Mouse (Mus musculus): Measurements from ENCODE around the gene Tfap2e. TPM values are rescaled to one million over a fixed set of nuclear protein-coding genes. Genes with fewer than 3 reads are reported as not detected.

The Tfap2e gene
- total and polyA plus RNA-seq, 2 experiments from 2014 or later: 0.86 to 1.1 TPM

GRCm38 (mm10) chr4:126667075-126667474 lies 69.0 kb downstream of the Tfap2e start:
- WGBS: 79% methylated on average over 2 of the region's 2 CpGs
- Histone ChIP-seq H3K4me1 (ENCODE audit: insufficient read depth) (no peaks in the 10 kb centered on the region), H3K4me3 (ENCODE audit: low read depth, low read length) (no peak overlapping the region), H3K4me2 (ENCODE audit: low read depth) (no peak overlapping the region), H3K27me3 (ENCODE audit: insufficient read depth, low read length) (no peaks in the 10 kb centered on the region), H3K9ac (no peak overlapping the region), H3K9me3 (ENCODE audit: low read length) (no peaks in the 10 kb centered on the region), H3K27ac (ENCODE audit: low read depth, low read length) (no peak overlapping the region), H3K36me3 (ENCODE audit: insufficient read depth) (no peaks in the 10 kb centered on the region)
- DNase-seq (no peak), ATAC-seq (no peak)
- no peak for TF ChIP-seq CTCF (IDR thresholded peaks at IDR 0.05; ENCODE audit: low read depth)

Other genes starting within 250 kb of the Tfap2e start
- gene Ago4, start 202.8 kb downstream of the Tfap2e start, total RNA-seq (2014; rRNA removed): 10.1 and 11.6 TPM in 2 replicates
- gene Ago4, start 202.8 kb downstream of the Tfap2e start, polyA plus RNA-seq (2015; fragmentation: Nextera tagmentation; extraction: Ambion mirVana): 2.3 and 3.1 TPM in 2 replicates
- gene Clspn, start 179.3 kb downstream of the Tfap2e start, total RNA-seq (2014; rRNA removed): 3.5 and 4.2 TPM in 2 replicates
- 2.3 and 3.0 TPM in 2 replicates for gene Clspn, start 179.3 kb downstream of the Tfap2e start, polyA plus RNA-seq (2015; fragmentation: Nextera tagmentation; extraction: Ambion mirVana)
- gene 5730409E04Rik, start 126.4 kb downstream of the Tfap2e start, total RNA-seq (2014; rRNA removed): 36.6 and 38.2 TPM in 2 replicates
- gene 5730409E04Rik, start 126.4 kb downstream of the Tfap2e start, polyA plus RNA-seq (2015; fragmentation: Nextera tagmentation; extraction: Ambion mirVana): 10.1 and 19.0 TPM in 2 replicates
- 185 and 187 TPM in 2 replicates for gene Psmb2, start 58.6 kb downstream of the Tfap2e start, total RNA-seq (2014; rRNA removed)
- gene Psmb2, start 58.6 kb downstream of the Tfap2e start, polyA plus RNA-seq (2015; fragmentation: Nextera tagmentation; extraction: Ambion mirVana): 497 and 510 TPM in 2 replicates
- gene Ncdn, start 17.2 kb upstream of the Tfap2e start, total RNA-seq (2014; rRNA removed): 308 and 339 TPM in 2 replicates
- 205 and 223 TPM in 2 replicates for gene Ncdn, start 17.2 kb upstream of the Tfap2e start, polyA plus RNA-seq (2015; fragmentation: Nextera tagmentation; extraction: Ambion mirVana)
- gene AU040320, start 17.3 kb upstream of the Tfap2e start, total RNA-seq (2014; rRNA removed): 33.4 and 35.7 TPM in 2 replicates
- gene AU040320, start 17.3 kb upstream of the Tfap2e start, polyA plus RNA-seq (2015; fragmentation: Nextera tagmentation; extraction: Ambion mirVana): 27.4 and 33.5 TPM in 2 replicates
- 61.7 and 68.7 TPM in 2 replicates for gene Zmym4, start 231.9 kb upstream of the Tfap2e start, total RNA-seq (2014; rRNA removed)
- gene Zmym4, start 231.9 kb upstream of the Tfap2e start, polyA plus RNA-seq (2015; fragmentation: Nextera tagmentation; extraction: Ambion mirVana): 11.7 and 17.3 TPM in 2 replicates

Data from forebrain, postnatal 0 days (tissue).